Mouse (Mus musculus) liver, embryonic 14.5 days (tissue): ENCODE results near the gene Tex12.

Experiments
- CTCF ChIP-seq: IDR thresholded peaks from 2 replicates; pipeline ENCODE4 v1.5.1; 2016; ENCODE audit warnings: antibody characterized with exemption, low read depth, control low read depth
- EP300 ChIP-seq: IDR thresholded peaks from 2 replicates; pipeline ENCODE4 v1.6.1; 2016; ENCODE audit warnings: antibody characterized with exemption, low read depth

GRCm38 (mm10) chr9:50601536-50601935, 40.4 kb upstream of the Tex12 start:
- no peak for TF ChIP-seq CTCF
- TF ChIP-seq EP300, result no peak
